Mouse (Mus musculus) urinary bladder, postnatal 36 days (tissue): Measurements from ENCODE around the gene AC170998.1.
A peak's percentile ranks its signal among the peaks of the same experiment; 100 is the strongest.

Source experiments
- DNase-seq, 2 experiments: peaks; one replicate each; pipeline ENCODE4 v3.0.0; 2022; ENCODE audit warnings: low spot score in 2 of 2, mixed read lengths in 1 of 2

Gene AC170998.1

GRCm38 (mm10) chr17:28725783-28726182 lies at the start of gene AC170998.1:
TSS of gene AC170998.1 (plus strand) at chr17:28726083.
- no peak for DNase-seq

DNA sequence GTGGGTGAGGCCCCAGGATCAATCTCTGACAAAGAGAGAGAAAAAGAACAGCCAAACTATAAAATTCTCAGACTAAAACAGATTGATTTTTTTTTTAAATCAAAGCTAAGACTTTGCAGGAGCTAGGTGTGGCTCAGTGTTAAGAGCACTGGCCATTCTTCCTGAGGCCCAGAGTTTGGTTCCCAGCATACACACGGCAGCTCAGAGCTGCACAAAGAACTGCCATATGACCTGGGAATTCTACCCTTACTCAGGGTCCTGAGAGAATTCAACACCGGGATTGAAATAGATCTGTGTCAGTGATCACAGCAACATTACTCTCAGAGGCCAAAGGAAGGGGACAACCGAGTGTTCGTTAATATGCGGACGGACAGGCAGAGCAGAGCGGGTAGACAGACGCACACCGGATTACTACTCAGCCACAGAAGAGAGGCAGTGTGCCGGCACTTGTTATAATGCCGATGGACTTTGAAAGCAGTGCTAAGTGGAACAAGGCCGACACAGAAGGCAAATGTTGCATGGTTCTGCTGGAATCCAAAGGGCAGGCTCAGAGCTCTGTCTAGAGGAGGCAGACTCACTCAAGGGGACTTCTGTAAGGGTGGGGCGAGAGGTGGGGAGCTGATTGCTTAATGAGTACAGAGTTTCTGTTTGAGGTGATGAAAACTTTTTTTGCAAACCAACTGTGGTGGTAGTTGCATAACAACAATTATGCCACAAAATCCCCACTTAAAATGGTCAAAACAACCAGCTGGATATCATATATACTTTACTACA lies 43.4 kb upstream of the AC170998.1 start:
- DNase-seq: no peak

DNA sequence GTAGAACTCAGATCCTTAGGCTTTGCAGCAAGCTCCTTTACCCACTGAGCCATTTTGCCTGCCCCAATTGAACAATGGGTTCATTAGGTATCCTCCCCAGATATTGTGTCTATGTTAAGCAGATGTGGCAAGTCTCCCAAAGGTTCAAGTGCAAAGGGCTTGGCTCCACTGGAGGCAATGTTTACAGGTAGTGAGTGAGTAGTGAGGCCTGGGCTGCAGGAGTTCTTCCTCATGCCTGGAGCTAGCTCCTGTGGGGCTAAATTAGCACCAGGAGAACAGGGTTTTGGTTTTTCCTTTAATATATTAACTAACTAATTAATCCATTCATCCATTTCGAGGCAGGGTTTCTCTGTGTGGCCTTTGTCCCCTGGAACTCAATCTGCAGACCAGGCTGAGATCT lies 42.3 kb upstream of the AC170998.1 start:
- DNase-seq: no peak

- DNase-seq: no peak
Observed at GRCm38 (mm10) chr17:28684631-28685030, 41.3 kb upstream of the AC170998.1 start.

DNA sequence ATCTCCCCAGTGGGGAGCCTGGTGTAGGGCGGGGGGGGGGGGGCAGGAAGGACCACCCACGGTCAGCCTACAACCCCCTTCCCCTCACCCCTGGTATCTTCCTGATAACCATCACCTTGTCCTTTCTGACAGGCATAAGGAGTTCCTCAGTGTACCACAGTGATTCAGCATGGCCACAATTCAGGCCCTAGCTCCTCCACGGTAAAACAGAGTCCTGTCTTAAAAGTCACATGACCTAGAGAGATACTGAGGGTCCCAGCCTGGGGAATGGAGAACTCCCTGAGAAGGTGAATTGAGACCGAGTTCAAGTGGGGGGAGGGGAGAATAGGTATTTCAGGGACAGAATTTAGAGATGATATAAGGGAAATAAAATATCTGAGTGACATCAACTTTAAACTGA lies 38.5 kb upstream of the AC170998.1 start:
- no peak for DNase-seq

GRCm38 (mm10) chr17:28689586-28690283 lies 36.1 kb upstream of the AC170998.1 start, which contains the start of gene Slc26a8:
TSS of gene Slc26a8 (minus strand) at chr17:28690233.
- peak in 1 of 2 experiments; percentile 50 for DNase-seq

GRCm38 (mm10) chr17:28690776-28691686 lies 34.9 kb upstream of the AC170998.1 start, which contains the start of gene Mapk14:
TSS of gene Mapk14 (plus strand) at chr17:28691329.
- peak; percentile 99 to 100 for DNase-seq

DNA sequence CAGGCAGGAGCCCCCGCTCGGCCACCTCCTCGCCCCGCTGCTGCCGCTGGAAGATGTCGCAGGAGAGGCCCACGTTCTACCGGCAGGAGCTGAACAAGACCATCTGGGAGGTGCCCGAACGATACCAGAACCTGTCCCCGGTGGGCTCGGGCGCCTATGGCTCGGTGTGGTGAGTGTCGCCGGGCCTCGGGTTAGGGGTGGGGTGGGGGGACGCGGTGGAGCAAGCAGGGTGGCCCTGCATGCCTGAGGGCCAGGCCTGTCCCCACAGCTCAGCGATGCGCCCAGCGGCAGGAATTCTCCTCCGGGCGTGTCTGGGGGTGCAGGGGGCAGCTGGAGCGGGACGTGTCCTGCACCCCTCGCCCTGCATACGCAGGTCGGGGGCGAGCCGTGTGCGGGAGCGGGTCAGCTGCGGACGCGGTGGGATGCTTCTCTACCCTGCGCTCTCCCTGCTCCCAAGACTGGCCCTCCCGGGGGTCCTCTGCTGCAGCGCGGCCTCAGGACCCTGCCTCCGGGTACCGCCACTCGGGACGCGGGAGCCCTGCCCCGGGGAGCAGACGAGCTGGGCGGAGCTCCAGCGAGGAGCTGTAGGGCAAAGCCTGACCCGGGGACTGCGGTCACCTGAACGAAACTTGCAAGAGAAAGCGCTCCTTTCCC lies 34.1 kb upstream of the AC170998.1 start:
- DNase-seq: peak in 1 of 2 experiments; percentile 51

GRCm38 (mm10) chr17:28692341-28692710 lies 33.6 kb upstream of the AC170998.1 start:
- DNase-seq: peak in 1 of 2 experiments; percentile 51

- DNase-seq: no peak
Observed at GRCm38 (mm10) chr17:28693086-28693485, 32.8 kb upstream of the AC170998.1 start.

- DNase-seq: no peak
Observed at GRCm38 (mm10) chr17:28694078-28694477, 31.8 kb upstream of the AC170998.1 start.

DNA sequence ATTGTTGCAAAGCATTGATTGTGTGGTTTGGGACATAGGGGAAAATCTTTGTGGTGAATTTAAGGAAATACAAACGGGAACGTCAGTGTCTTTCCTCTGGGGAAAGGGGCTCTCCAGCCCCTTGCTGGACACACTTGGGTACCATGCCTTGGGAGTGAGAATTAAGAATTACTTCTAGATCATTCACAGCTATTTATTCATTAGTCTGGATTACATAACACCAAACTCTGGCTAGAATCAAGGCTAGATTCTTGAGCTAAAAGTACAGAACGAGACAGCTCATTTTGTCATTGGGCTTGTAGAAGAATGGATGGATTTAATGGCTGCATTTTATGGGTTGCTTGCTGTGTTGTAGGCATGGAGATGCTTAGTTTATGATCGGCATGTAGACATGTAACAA lies 31.1 kb upstream of the AC170998.1 start:
- no peak for DNase-seq

GRCm38 (mm10) chr17:28696641-28697040 lies 29.2 kb upstream of the AC170998.1 start:
- DNase-seq: no peak

GRCm38 (mm10) chr17:28697290-28698195 lies 28.3 kb upstream of the AC170998.1 start:
- DNase-seq: peak in 1 of 2 experiments; percentile 37

GRCm38 (mm10) chr17:28698245-28698644 lies 27.6 kb upstream of the AC170998.1 start:
- DNase-seq: no peak

DNA sequence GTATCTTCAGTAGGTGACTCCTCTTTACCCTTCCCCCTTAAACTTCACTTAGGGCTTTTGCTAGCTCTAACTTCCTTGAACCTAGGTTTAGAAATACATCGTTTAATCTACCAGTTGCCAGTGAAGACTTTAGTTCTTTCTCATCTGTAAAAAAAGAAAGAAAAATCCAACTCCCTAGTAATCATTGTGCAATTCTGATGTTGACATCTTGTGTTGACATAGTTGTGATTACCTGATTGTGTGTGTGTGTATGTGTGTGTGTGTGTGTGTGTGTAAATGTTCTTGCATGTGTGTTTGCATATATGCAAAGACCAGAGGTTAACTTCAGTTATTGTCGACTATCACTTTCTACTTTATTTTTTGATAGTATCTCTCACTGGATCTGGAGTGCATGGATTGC lies 27.2 kb upstream of the AC170998.1 start:
- no peak for DNase-seq

- no peak for DNase-seq
Observed at GRCm38 (mm10) chr17:28699789-28700188, 26.1 kb upstream of the AC170998.1 start.

DNA sequence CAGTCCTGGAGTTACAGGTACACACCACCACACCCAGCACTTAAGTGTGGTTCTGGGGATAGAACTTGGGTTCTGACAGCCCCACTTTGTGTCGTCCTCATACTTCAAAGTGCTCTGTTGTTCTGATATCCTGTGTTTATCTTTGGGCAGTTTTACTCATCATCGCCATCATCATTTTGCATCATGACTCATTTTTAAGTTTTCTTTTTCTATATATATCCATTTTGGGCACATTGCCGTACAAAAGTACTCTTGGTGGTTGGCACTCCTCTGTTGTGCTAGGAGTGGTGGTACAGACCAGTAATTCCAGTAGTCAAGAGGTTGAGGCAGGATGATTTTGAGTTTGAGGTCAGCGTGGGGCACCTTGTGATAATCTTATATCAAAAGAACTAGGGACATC lies 24.7 kb upstream of the AC170998.1 start:
- no peak for DNase-seq

- DNase-seq: no peak
Observed at GRCm38 (mm10) chr17:28701737-28702136, 24.1 kb upstream of the AC170998.1 start.

DNA sequence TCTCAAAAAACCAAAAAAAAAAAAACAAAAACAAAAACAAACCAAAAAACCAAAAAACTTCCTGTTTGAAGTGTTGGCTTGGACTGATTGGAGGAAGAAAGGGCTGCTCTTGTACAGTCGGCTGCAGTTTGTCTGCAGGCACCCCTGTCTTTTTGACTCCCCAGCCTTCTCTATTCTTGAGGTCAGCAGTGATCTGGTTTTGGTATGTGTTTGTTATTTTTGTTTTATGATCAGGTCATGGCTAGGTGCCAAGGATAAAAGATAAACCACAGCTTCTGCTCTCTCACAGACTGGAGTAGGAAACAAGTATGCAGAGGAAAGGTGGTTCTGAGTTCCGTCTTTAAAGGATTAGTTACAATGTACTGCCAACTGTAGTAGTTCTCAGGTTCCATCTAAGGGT lies 23.2 kb upstream of the AC170998.1 start:
- no peak for DNase-seq
